Mouse (Mus musculus) forebrain, embryonic 13.5 days (tissue): ENCODE measurements at regions not wholly inside any gene's neighbourhood (a gene's known extent, or its start where the extent isn't known, plus 50 kb on each side); places are given as distances from the start of the nearest gene placed in this dataset.

Source experiments
- ATAC-seq: fragments of 200-750 bp; cut with Nextera tagmentation; 2 replicates; pipeline ENCODE4 v1.8.0; 2017
- H3K27ac ChIP-seq: fragments of 300-500 bp; sonication (generic); 2 replicates; pipeline ENCODE4 v1.5.1; 2015; ENCODE audit warnings: inconsistent platforms, mild to moderate bottlenecking, moderate library complexity
- H3K27me3 ChIP-seq: fragments of 300-500 bp; sonication (generic); 2 replicates; pipeline ENCODE4 v1.6.1; 2015; ENCODE audit warnings: mild to moderate bottlenecking, inconsistent platforms
- H3K36me3 ChIP-seq: fragments of 300-500 bp; sonication (generic); 2 replicates; pipeline ENCODE4 v1.6.1; 2015; ENCODE audit warnings: mild to moderate bottlenecking, inconsistent platforms; ENCODE audit not compliant: poor library complexity, severe bottlenecking
- H3K4me1 ChIP-seq: fragments of 300-500 bp; sonication (generic); 2 replicates; pipeline ENCODE4 v1.6.1; 2015; ENCODE audit warnings: inconsistent platforms
- H3K4me2 ChIP-seq: fragments of 300-500 bp; sonication (generic); 2 replicates; pipeline ENCODE4 v1.6.1; 2015; ENCODE audit warnings: inconsistent platforms, mild to moderate bottlenecking, moderate library complexity
- H3K4me3 ChIP-seq: fragments of 300-500 bp; sonication (generic); 2 replicates; pipeline ENCODE4 v1.5.1; 2015; ENCODE audit warnings: mild to moderate bottlenecking, inconsistent platforms
- H3K9ac ChIP-seq: fragments of 300-500 bp; sonication (generic); 2 replicates; pipeline ENCODE4 v1.6.1; 2015; ENCODE audit warnings: mild to moderate bottlenecking, inconsistent platforms
- H3K9me3 ChIP-seq: fragments of 300-500 bp; sonication (generic); replicated peaks from 2 replicates; pipeline ENCODE4 v1.6.1; 2016; ENCODE audit warnings: inconsistent platforms
- WGBS: fragments of 180-500 bp; shearing (Covaris S2); methylation state at CpG from one replicate; pipeline ENCODE4 v1.1.7; 2015; 5-methylcytosine and 5-hydroxymethylcytosine counted together

- H3K4me2 ChIP-seq: no peak overlapping the region
- no peak overlapping the region for H3K9ac ChIP-seq
- no peaks in the 10 kb centered on the region for H3K4me1 ChIP-seq
- H3K9me3 ChIP-seq: no peaks in the 10 kb centered on the region
- no peak overlapping the region for H3K27ac ChIP-seq
- ATAC-seq: no peak
- no peaks in the 10 kb centered on the region for H3K27me3 ChIP-seq
- H3K4me3 ChIP-seq: no peak overlapping the region
- H3K36me3 ChIP-seq: no peaks in the 10 kb centered on the region
- 89% methylated on average over 2 of the region's 2 CpGs for WGBS
Observed at GRCm38 (mm10) chr3:118248768-118249167, 313.2 kb upstream of the Dpyd start.

GRCm38 (mm10) chr3:118275917-118276316 is 286.0 kb upstream of the Dpyd start:
- Histone ChIP-seq H3K27ac (no peak overlapping the region), H3K4me1 (no peaks in the 10 kb centered on the region), H3K4me2 (no peak overlapping the region), H3K4me3 (no peak overlapping the region), H3K27me3 (no peaks in the 10 kb centered on the region), H3K9me3 (no peaks in the 10 kb centered on the region), H3K9ac (no peak overlapping the region), H3K36me3 (no peaks in the 10 kb centered on the region)
- ATAC-seq: no peak

DNA sequence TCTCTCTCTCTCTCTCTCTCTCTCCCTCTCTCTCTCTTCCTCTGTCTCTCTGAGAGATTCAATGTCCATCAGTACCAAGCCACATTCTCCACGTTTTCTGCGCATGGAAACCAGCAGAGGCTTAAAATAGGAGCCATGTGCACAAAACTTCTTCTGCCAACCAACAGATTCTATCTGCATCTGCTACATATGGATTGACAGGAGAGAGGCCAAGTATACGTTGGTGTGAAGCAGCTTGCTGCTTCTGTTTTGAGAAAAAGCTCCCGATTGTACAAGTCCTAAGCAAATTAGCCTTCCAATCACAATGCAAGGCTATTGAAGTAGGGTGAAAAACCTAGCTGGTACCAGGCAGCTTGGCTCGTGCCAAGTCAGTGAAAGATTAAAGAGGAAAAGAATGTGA is 283.7 kb upstream of the Dpyd start:
- no peaks in the 10 kb centered on the region for H3K4me1 ChIP-seq
- H3K9ac ChIP-seq: no peak overlapping the region
- no peak overlapping the region for H3K27ac ChIP-seq
- no peak overlapping the region for H3K4me2 ChIP-seq
- no peaks in the 10 kb centered on the region for H3K36me3 ChIP-seq
- WGBS: 59% methylated on average over 5 of the region's 5 CpGs
- peak; percentile 61; the same call in 1 of the 2 replicates for ATAC-seq
- no peaks in the 10 kb centered on the region for H3K9me3 ChIP-seq
- H3K4me3 ChIP-seq: no peak overlapping the region
- H3K27me3 ChIP-seq: no peaks in the 10 kb centered on the region

DNA sequence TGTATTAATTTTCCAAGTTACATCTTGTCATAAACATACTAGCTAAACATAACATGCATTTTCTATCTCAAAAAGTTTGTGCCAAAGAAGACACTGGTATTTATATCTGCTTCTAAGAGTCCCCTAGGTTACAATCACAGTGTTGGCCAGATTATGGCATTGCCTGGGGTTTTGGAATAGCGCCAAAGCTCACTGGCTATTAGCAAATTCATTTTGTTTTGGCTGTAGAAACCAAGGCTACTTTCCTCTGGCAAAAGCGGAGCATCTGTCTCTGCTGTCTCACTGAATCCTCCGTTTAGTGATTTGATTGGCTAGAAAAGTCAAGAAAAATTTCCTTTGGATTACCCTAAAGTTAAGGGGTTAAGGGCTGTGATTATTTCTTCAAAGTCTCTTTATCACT is 275.0 kb upstream of the Dpyd start:
- H3K9me3 ChIP-seq: no peaks in the 10 kb centered on the region
- H3K27me3 ChIP-seq: no peaks in the 10 kb centered on the region
- H3K4me3 ChIP-seq: no peak overlapping the region
- 0 out of 2 replicates have a peak, but pooled peaks cover 3% of the 10 kb centered on the region for H3K4me1 ChIP-seq
- no peak overlapping the region for H3K9ac ChIP-seq
- H3K36me3 ChIP-seq: no peaks in the 10 kb centered on the region
- ATAC-seq: no peak
- no peak overlapping the region for H3K27ac ChIP-seq
- 48% methylated on average over 3 of the region's 3 CpGs for WGBS
- no peak overlapping the region for H3K4me2 ChIP-seq

- Histone ChIP-seq H3K27ac (no peak overlapping the region), H3K4me1 (no peaks in the 10 kb centered on the region), H3K4me2 (no peak overlapping the region), H3K27me3 (no peaks in the 10 kb centered on the region), H3K9ac (no peak overlapping the region), H3K4me3 (no peak overlapping the region), H3K9me3 (no peaks in the 10 kb centered on the region), H3K36me3 (no peaks in the 10 kb centered on the region)
- 60% methylated on average over 5 of the region's 5 CpGs for WGBS
- ATAC-seq: peak; percentile 59; the same call in 1 of the 2 replicates
Observed at GRCm38 (mm10) chr3:118325111-118325510, 236.8 kb upstream of the Dpyd start.

DNA sequence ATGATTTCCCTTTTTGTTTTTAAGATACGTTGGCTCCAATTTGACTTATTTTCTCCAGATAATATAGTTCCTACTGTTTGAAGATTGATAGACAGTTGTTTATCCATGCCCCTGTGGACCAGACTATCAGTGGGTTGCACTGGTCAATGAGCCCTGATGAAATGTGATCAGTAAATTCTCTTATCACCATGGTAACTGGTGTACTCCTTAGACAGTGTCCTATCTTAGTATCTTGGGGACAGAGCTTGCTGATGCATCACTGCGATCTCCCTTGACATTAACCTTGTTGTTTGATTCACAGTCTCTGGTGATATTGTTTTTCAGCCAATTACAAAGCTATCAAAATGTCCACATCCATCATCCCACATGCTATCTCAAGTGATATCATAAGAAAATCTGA is 233.7 kb upstream of the Dpyd start:
- WGBS: 93% methylated on average over 2 of the region's 2 CpGs
- no peaks in the 10 kb centered on the region for H3K36me3 ChIP-seq
- no peak overlapping the region for H3K4me3 ChIP-seq
- no peak for ATAC-seq
- no peaks in the 10 kb centered on the region for H3K9me3 ChIP-seq
- H3K4me1 ChIP-seq: no peaks in the 10 kb centered on the region
- no peak overlapping the region for H3K27ac ChIP-seq
- H3K27me3 ChIP-seq: no peaks in the 10 kb centered on the region
- no peak overlapping the region for H3K4me2 ChIP-seq
- H3K9ac ChIP-seq: no peak overlapping the region

GRCm38 (mm10) chr3:118329132-118329674 is 232.7 kb upstream of the Dpyd start:
- ATAC-seq: no peak
- 93% methylated on average over 5 of the region's 5 CpGs for WGBS
- H3K4me1 ChIP-seq: no peaks in the 10 kb centered on the region
- no peak overlapping the region for H3K4me3 ChIP-seq
- no peak overlapping the region for H3K4me2 ChIP-seq
- no peaks in the 10 kb centered on the region for H3K36me3 ChIP-seq
- no peak overlapping the region for H3K9ac ChIP-seq
- no peaks in the 10 kb centered on the region for H3K9me3 ChIP-seq
- no peaks in the 10 kb centered on the region for H3K27me3 ChIP-seq
- no peak overlapping the region for H3K27ac ChIP-seq

DNA sequence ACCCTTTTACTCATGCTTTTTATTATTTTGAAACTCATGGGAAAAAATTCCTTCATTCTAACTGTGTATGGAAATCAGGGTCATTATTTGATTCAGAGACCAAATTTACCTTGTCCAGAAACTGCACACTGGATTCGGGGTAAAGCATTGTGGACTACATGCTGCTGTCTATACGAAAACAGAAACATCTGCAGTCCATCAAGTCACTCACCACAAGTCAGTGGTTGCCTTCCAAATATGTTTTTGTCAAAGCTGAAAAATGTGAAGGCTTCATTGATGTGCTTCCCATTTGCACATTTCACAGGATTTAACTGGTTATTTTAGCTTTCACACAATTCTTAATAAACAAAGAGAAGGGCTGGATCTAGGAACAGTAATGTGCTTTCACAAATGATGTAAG is 230.4 kb upstream of the Dpyd start:
- H3K27ac ChIP-seq: no peak overlapping the region
- H3K36me3 ChIP-seq: no peaks in the 10 kb centered on the region
- no peak for ATAC-seq
- no peak overlapping the region for H3K4me3 ChIP-seq
- no peak overlapping the region for H3K4me2 ChIP-seq
- H3K9me3 ChIP-seq: no peaks in the 10 kb centered on the region
- H3K9ac ChIP-seq: no peak overlapping the region
- no peaks in the 10 kb centered on the region for H3K4me1 ChIP-seq
- 79% methylated on average over 2 of the region's 2 CpGs for WGBS
- H3K27me3 ChIP-seq: no peaks in the 10 kb centered on the region

- no peak overlapping the region for H3K4me2 ChIP-seq
- H3K9ac ChIP-seq: no peak overlapping the region
- H3K4me1 ChIP-seq: no peaks in the 10 kb centered on the region
- no peak for ATAC-seq
- no peaks in the 10 kb centered on the region for H3K27me3 ChIP-seq
- no peaks in the 10 kb centered on the region for H3K9me3 ChIP-seq
- H3K27ac ChIP-seq: no peak overlapping the region
- no peaks in the 10 kb centered on the region for H3K36me3 ChIP-seq
- no peak overlapping the region for H3K4me3 ChIP-seq
Observed at GRCm38 (mm10) chr3:118338716-118339115, 223.2 kb upstream of the Dpyd start.

- WGBS: 81% methylated on average over 5 of the region's 5 CpGs
- Histone ChIP-seq H3K27ac (no peak overlapping the region), H3K4me2 (no peak overlapping the region), H3K4me3 (no peak overlapping the region), H3K9me3 (no peaks in the 10 kb centered on the region), H3K36me3 (no peaks in the 10 kb centered on the region), H3K27me3 (no peaks in the 10 kb centered on the region), H3K4me1 (no peaks in the 10 kb centered on the region), H3K9ac (no peak overlapping the region)
- no peak; the same call in 1 of the 2 replicates for ATAC-seq
Observed at GRCm38 (mm10) chr3:118361741-118362141, 200.2 kb upstream of the Dpyd start.
